Mouse (Mus musculus): ENCODE data around the gene Aars2.

DNA sequence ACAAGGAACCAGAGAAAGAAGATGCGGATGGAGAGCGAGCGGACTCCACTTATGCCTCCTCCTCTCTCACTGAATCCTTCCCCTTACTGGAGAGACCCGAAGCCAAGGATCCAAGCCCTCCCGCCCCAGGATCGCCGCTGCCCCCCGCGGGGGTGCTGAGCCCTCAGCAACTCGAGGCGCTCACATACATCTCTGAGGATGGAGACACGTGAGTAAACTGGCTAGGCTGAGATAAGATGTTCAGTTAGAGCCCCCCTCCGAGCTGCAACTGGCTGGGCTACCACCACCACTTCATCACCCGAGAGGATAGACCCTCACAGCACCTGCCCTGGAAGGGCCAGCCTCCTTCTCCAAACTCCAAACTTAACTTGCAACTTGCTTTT, 49.5 kb downstream of the Aars2 start:
- no peak for TF ChIP-seq CTCF (IDR thresholded peaks at IDR 0.05; ENCODE audit: borderline replicate concordance, insufficient read depth, low read length)
- no peak for TF ChIP-seq POLR2A (IDR thresholded peaks at IDR 0.05; ENCODE audit: low read depth, low read length)

Data from embryonic fibroblast, embryonic 13.5 days (primary cell).